Mouse (Mus musculus) megakaryocyte progenitor cell, adult 5-6 weeks (primary cell): ENCODE data around the gene St7l. TPM values are rescaled to one million over a fixed set of nuclear protein-coding genes. Genes with fewer than 3 reads are reported as not detected.
"Not testable (repeated sequence)": the region's sequence is repeated elsewhere in the genome, so short reads cannot be mapped to it uniquely, and the experiment has no call there.

Source experiments
- ATAC-seq: replicated peaks from 2 replicates; pipeline ENCODE4 v1.8.0; 2016; ENCODE audit warnings: mild to moderate bottlenecking, moderate TSS enrichment, inconsistent platforms; ENCODE audit not compliant: poor library complexity
- total RNA-seq, 2 experiments: library from RNA; stranded (forward) in 1 of 2; stranded (reverse) in 1 of 2; fragments of 157-497, 149-512 nt in 1 of 2; fragments of 200-1000 nt in 1 of 2; gene quantifications; 2 replicates each; pipeline versions ENCODE4 v1.2.3 to v1.2.4; 2015 to 2017

The St7l gene
- total RNA-seq (2015) (22.8 and 34.5 TPM in 2 replicates), total RNA-seq (2017) (28.3 and 30.7 TPM in 2 replicates)

DNA sequence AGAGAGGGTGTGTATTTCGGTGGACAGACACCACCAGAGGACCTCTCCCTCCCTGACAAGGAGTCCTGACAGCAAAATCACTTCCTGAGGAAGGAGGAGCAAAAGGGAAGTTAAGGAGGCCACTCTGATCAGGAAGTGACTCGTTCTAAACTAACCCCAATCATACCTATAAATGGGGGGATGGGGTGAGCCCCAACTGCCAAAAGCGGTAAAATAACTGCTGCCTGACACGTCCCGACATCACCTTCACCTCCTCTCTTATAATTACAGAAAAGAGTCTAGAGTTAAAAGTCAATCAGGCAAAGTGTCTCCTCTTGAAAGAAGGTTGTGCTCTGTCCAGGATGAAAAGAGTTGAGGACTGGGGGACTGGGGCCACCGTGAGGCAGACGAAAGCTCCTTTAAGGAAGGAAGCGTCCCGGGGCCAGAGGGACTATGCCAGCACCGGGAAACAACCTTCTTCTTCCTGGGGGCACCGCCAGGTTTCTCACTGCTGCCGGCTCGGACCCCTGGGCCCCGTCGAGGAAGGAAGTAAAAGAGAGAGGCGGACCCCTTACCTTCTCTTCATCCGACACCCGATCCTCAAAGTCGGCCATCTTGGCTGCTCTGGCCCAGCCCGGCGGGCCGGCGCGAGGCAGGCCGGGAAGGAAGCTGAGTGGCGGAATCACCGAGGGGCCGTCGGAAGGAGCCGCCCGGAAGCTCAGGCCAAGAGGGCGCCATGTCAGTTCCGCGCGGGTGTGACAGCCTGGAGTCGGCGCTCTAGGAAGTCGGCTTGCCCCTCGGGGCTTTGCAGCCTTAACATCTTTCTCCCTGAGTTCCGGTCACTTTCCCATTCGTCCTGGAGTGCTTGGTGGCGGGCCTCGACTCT, at the start of gene St7l, which contains the start of gene Capza1:
Gene St7l (plus strand): TSS at position 220 of the 865 bp plus-strand sequence.
Gene Capza1 (minus strand): TSS at position 720 of the 865 bp plus-strand sequence.
- ATAC-seq, result peak; percentile 83

DNA sequence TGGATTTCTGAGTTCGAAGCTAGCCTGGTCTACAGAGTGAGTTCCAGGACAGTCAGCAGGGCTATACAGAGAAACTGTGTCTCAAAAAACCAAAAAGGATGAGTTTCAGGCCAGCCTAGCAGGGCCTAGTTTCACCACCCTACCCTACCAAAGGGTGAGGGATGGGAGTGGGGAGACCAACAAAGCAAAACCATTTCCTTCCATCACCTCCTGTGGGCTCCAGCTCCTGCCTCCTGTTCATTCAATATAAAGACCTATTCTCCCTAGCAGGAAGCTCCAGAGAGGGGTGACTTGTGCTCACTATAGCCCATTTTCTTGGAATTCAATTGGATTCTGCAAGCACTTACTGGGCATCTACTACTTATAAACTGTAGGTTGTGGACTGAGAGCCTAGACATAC, 49.1 kb upstream of the St7l start:
- ATAC-seq, result no peak

DNA sequence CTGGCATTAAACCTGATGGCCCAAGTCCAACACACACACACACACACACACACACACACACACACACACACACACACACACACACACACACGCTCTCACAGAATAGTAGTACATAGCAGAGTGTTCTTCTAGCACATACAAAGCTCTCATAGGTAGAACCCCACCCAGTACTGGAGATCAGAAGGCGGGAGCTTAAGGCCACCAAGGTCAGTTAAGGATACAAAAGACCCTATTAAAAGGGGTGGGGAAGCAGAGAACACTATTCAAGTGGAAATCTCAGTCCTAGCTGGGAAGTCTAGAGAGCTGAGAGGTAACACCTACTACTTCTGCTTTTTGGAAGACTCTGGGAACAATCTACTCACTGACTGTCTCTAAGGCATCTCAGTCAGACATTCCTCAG, 48.5 kb upstream of the St7l start:
- no peak for ATAC-seq

DNA sequence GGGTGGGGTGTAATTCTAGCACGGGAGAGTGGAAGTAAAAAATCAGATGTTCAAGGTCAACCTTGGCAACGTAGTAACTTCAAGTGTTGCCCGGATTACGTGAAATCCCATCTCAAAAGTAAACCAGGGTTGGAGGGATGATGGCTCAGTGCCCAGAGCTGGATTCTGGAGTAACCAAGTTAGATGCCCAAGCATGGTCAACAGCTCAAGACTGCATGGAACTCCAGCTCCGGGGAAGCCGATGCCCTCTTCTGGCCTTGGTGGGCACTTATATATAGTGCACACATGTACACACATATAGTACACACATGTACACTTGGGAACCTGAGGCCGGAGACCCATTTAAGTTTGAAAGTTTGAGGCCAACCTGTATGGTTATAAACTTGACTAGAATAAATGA, 47.7 kb upstream of the St7l start:
- no peak for ATAC-seq

DNA sequence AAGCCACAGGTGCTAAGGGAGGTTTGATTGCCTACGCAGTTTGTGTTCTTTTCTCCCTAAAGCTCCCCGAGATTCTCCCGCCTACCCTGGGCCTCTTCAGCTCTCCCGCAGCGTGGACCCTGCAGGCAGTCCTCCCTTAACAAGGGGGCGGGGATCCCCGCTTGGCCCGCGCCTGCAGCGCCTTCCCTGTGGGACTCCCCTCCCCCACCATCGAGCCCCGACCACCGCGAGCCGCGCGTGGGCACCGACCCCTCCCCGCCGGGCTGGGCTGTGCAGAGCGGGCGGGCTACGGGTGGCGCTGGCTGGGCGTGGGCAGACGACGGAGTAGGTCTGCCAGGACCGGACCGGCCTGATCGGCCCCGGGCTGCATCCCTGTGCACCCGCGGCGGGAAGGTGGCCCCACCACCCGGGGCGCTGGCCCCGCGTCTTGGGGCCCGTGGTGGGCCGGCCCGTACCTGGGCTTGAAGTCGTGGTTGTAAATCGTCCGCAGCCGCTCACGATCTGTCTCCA, 46.3 kb upstream of the St7l start:
- peak; percentile 30 for ATAC-seq

DNA sequence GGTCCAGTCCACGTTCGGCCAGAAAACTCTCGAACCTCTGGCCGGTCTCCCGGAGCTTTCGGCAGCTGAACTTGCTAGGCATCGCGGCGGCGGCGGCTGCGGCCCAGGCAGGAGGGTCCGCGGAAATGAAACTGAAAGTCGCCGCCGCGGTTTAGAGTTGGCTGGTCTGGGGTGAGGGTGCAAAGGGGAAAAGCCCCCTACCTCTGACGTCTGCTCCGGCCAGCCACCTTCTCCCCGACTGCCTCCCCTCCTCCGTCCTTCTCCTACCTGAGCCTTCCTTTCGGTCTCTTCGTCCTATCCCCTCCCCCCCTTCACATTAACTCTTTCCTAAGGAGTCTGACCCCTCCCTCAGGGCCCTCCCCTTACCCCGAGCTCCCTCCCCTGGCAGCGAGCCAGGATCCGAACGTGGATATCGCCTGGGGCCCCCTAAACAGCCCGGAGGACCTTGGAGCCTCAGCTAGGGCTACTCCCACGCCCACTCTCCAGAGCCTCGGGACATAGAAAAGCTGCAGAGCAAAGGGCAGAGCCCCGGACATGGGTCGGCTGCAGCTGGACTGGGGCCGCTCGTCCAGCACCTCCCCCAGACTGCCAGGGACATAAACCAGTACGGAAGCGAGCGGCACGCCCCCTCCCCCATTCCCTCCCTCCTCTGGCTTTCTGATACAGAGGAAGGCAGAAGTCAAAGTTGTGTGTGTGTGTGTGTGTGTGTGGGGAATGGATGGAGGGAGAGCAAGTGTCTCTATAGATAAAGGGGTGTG, 45.6 kb upstream of the St7l start, which contains the start of gene Mov10:
Gene Mov10 (minus strand): TSS at position 573 of the 758 bp plus-strand sequence.
- peak; percentile 69 for ATAC-seq

DNA sequence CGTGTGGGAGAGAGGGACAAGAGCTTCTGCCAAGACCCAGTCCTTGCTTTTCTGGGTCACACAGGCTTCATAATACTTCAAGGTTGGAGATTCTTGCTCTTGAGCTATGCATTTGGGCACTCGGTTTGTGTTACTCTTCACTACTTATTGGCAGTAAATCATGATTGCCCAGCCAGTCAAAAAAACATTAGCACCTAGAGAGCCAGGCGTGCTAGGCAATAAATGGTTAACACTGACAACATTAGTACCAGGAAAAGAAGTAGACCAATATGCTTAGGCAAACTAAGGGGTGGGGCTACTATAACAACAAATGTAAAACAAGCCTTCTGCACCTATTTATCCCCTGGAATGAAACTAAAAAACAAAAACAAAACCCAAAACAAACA, 45.1 kb upstream of the St7l start:
- ATAC-seq, result peak; percentile 24

DNA sequence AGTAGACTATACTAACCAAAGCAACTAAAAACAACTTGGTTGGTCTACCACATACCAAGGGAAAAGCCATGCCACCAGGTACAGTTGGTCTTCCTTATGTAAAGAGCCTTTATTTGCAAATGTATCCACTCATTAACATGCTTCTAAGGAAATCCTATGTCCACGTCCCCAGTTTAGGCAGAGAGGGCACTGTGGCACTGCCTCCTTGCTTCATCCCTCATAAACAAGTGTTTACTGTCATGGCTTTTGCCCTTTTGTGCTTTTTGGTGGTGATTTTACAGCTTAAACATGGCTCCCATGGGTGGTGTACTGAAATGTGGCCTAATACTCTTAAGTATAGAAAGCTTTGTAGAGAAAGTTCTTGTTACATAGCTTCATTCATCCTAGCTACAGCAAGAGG, 43.4 kb upstream of the St7l start:
- no peak for ATAC-seq

DNA sequence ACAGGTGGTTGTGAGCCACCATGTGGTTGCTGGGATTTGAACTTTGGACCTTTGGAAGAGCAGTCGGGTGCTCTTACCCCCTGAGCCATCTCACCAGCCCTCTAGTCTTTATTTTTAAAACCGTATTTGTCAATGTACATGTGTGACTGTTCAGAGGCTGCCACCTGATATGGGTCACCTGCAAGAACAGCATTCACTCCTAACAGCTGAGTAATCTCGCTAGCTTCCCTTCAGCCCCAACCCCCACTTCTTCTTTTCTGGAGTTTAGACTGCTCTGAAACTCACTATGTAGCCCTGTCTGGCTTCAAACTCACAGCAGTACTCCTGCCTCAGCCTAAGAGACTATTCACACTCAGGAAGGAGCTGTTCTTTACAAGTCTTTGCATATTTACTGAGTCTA, 41.4 kb upstream of the St7l start:
- no peak for ATAC-seq

DNA sequence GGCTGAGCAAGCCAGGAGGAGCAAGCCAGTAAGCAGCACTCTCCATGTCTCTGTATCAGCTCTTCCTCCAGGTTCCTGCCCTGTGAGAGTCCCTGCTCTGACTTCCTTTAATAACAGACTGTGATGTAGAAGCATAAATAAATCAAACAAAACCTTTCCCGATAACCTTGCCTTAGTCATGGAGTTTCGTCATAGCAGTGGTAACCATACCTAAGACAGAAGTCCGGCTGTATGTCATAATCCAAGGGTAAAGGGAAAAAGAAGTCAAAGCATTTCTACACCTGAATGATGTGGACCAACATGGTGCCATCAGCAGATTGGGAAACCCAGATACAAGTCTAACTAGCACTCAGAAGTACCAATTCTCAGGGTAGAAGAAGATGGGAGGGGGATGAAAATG, 28.0 kb upstream of the St7l start:
- ATAC-seq, result no peak

DNA sequence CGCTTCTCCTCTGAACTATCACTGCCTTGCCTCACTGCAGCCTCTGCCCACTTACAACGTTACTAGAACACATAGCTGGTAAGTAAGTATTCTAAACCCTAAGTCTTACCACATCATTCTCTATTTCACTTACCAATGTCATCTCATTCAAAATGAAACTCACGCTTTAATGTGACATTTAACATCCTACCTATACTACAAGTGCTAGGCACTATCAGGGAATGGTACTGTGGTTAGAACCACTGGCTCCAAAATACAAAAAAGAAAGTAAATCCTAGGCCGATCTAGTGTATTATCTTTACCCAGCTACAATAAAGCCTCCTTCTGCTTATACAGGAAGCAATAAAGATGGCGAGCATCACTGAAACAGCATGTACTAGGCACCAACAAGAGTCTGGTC, 22.8 kb upstream of the St7l start:
- ATAC-seq, result no peak

DNA sequence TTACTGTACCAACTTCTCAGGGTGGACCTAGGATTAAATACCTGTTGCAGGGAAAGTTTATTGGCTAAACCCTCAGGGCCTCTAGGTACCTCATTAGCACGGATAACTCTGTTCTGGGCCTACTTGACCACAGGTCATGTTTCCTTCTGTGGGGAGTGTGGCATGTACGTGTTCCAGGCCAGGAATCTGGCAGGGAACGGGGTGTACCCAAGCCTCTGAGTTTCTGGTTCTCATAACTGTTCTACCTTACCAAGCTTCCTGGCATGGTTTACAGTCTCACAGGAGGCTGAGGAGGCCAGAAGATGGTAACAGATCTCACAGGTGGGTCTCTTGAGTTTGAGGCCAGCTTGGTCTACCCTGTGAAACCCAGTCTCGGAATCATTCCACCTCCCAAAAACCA, 17.2 kb upstream of the St7l start:
- ATAC-seq, result no peak

DNA sequence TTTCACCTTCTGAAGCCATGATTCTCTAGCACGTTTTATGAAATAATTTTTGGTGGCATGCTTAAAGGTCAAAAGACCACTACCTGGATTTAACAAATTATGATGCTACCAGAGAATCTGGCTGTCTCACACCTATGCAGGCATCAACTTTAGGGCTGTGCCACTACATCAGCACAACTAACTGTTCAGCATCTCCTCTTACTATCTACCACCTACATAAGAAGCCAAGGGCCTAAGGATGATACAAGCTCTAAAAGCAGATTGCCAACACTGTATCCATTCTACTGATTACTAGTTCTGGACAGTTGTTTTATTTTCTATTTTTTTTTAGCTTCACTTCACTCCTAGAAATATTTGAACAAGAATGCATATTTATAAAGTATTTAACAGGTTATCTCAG, 9.3 kb upstream of the St7l start:
- ATAC-seq, result peak; percentile 51; the same call in 1 of the 2 replicates

DNA sequence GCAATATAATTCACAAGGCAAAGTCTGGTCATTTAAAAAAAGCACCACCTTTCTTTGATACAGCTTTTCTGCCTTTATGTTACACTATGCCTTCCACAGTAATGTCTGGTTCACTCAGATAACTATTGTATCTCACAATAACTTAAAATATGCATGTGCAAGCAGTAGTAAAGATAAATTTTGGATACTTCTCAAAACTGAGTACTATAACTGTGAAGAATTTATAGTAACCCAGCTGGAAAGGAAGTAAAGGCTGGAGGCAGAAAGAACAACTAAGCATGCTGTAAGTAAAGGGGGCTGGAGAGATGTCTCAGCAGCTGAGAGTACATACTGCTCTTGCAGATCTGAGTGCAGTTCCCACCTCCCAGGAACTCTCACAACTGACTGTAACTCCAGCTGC, 8.9 kb upstream of the St7l start:
- ATAC-seq, result peak; percentile 74

DNA sequence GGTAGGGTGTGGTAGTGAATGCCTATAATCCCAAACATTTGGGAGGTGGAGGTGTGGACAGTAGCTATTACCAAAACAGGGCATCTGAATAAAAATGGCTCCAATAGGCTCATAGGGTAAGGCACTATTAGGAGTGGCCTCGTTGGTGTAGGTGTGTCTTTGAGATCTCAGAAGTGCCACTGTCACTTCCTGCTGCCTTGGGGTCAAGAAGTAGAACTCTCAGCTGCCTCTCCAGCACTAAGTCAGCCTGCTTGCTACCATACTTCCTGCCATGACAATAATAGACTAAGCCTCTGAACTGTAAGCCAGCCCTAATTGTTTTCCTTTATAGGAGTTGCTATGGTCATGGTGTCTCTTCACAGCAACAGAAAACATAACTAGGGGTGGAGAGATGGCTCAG, 7.7 kb upstream of the St7l start:
- no peak for ATAC-seq

DNA sequence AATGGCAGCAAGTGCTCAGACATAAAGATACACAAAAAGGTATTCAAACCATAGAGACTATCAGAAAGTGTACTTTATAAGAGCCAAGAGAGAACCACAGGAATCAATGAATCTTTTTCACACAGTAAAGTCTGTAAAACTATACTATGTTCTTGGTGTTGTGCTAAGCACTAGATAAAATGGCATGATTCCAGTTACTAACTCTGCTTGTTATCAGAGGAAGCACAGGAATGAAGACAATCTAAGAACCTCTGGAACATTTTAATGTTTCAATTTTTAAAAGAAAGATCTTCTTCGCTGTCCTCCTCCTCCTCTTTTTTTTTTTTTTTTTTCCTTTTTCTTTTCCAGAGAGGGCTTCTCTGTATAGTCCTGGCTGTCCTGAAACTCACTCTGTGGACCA, 5.2 kb upstream of the St7l start:
- peak; percentile 71 for ATAC-seq

DNA sequence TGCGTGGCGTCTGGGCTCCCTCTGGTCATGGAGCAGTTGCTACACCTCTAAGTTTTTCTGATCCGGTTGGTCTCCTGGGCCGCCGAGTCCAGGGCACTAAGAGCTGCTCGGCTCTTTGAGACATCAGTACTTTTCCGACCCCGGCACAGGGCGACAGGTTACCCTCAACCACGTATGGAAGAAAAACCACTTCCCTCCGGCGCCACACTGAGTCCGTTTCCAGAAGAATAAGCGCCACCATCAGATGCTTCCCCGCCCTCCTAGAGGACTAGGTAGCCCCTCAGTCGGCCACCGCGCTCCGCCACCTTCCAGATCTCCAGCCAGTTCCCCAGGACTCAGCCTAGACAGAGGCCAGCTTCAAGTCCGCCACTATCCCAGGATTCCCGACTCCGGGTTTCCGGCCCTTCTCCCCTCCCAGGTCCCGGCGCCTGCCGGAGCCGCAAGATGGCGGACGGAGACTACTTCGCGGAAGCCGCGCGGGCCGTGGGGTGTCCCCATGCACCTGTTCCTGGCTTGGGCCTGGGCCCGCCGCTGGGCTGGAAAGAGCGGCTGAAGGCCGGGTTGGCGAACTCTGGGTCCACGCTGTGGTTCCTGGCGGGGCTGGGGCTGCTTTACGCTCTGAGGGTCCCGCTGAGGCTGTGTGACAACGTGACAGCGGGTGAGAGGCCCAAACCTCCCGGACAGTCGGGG, 991 bp downstream of the St7l start:
- peak; percentile 59 for ATAC-seq

DNA sequence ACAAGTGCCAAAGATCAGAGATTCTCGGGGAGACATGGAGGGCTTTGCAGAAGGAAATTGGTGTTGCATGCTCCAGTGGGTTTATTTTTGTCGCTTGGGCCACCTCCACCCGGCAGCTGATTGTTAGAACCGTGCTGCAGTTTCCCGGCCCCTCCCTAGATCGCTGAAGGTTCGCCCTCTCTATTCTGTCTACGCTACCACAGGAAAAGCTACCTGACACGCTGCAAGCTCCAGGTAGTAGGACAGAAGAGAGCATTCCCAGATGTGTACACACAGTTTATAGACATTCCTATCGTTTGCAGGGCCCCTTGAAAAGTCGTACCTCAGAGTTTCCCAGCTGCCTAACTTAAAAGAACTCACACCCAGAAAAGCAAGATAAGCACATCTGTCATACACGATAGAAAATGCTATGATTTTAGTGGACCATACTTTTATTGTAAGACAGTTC, 1.6 kb downstream of the St7l start:
- peak; percentile 10; the same call in 1 of the 2 replicates for ATAC-seq

DNA sequence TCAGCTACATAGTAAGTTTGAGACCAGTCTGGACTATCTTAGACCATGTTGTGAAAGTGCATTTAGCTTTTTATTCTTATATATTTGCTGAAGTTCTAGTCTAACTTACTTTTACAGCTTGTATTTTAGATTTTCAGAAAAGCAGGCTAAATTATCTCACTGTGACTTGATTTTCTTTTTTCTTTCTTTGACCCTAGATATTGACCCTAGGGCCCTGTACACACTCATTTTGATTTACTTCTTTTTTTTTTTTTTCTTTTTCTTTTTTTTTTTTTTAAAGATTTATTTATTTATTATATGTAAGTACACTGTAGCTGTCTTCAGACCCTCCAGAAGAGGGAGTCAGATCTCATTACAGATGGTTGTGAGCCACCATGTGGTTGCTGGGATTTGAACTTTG, 2.9 kb downstream of the St7l start:
- ATAC-seq, result not testable (repeated sequence)

DNA sequence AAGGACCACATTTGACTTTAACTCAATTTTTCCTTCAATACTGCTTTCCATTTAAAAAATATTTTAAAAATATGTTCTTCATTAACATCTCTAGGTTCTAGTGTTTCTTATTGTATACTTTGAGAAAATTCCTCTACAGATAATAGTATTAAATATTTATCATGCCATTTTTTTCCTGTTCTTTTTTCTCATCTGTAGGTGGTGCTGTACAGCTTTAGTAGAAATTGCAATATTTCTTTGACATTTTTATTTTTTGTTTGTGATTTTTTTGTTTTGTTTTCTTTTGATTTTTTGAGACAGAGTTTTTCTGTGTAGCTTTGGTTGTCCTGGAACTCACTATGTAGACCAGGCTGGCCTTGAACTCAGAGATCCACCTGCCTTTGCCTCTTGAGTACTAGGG, 5.8 kb downstream of the St7l start:
- no peak for ATAC-seq

DNA sequence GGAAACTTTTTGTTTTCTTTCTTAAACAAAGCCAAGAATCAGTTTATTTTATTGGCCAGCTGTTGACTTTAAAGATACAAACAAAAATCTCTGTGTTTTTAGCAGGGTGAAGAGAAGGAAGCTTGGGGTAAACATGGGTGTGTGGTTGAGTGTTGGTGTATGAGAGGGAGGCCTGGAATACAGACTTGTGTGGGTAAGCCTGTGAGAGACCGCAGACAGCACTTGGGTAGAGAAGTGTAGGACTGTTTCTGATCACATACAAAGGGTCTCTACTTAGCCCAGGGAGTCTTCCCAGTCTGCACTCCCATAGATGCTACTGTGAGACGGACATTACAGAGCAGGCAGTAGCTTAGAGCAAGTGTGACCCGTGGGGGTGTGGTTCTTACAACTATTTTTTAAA, 24.8 kb downstream of the St7l start:
- no peak for ATAC-seq
